Mouse (Mus musculus) embryonic facial prominence, embryonic 14.5 days (tissue): ENCODE data around the gene Ccdc142. TPM values are rescaled to one million over a fixed set of nuclear protein-coding genes. Genes with fewer than 3 reads are reported as not detected.
A peak's percentile ranks its signal among the peaks of the same experiment; 100 is the strongest.

Experiments used
- ATAC-seq: fragments of 200-750 bp; cut with Nextera tagmentation; 2 replicates; pipeline ENCODE4 v1.8.0; 2017; ENCODE audit warnings: low read depth, moderate number of reproducible peaks, moderate TSS enrichment
- DNase-seq: peaks from one replicate; pipeline ENCODE4 v3.0.0-alpha.2; 2015; ENCODE audit warnings: low spot score
- H3K27ac ChIP-seq: fragments of 300-500 bp; sonication (generic); replicated peaks from 2 replicates; pipeline ENCODE4 v1.5.1; 2014; ENCODE audit warnings: low read depth, mild to moderate bottlenecking, low read length, moderate library complexity
- H3K27me3 ChIP-seq: fragments of 300-500 bp; sonication (generic); replicated peaks from 2 replicates; pipeline ENCODE4 v1.6.1; 2014; ENCODE audit warnings: low read length; ENCODE audit not compliant: control insufficient read depth, insufficient read depth
- H3K36me3 ChIP-seq: fragments of 300-500 bp; sonication (generic); 2 replicates; pipeline ENCODE4 v1.6.1; 2014; ENCODE audit warnings: low read length, mixed read lengths; ENCODE audit not compliant: control insufficient read depth, insufficient read depth
- H3K4me1 ChIP-seq: fragments of 300-500 bp; sonication (generic); 2 replicates; pipeline ENCODE4 v1.6.1; 2014; ENCODE audit warnings: antibody characterized with exemption, low read length; ENCODE audit not compliant: control insufficient read depth, insufficient read depth
- H3K4me2 ChIP-seq: fragments of 300-500 bp; sonication (generic); 2 replicates; pipeline ENCODE4 v1.6.1; 2014; ENCODE audit warnings: low read depth, mild to moderate bottlenecking, low read length, moderate library complexity, mixed read lengths
- H3K4me3 ChIP-seq: fragments of 300-500 bp; sonication (generic); 2 replicates; pipeline ENCODE4 v1.5.1; 2014; ENCODE audit warnings: low read depth, mild to moderate bottlenecking, low read length
- H3K9ac ChIP-seq: fragments of 300-500 bp; sonication (generic); 2 replicates; pipeline ENCODE4 v1.6.1; 2014; ENCODE audit warnings: low read depth, mild to moderate bottlenecking, low read length, moderate library complexity, mixed read lengths
- H3K9me3 ChIP-seq: fragments of 300-500 bp; sonication (generic); 2 replicates; pipeline ENCODE4 v1.6.1; 2016; ENCODE audit warnings: low read length; ENCODE audit not compliant: control insufficient read depth
- WGBS: fragments of 180-500 bp; shearing (Covaris S2); extraction: QIAGEN DNeasy Blood & Tissue Kit; methylation state at CpG from one replicate; pipeline ENCODE4 v1.1.7; 2014; 5-methylcytosine and 5-hydroxymethylcytosine counted together
- polyA plus RNA-seq: library from polyadenylated mRNA; unstranded; fragments of >200 nt; fragmentation: Nextera tagmentation; extraction: Ambion mirVana; gene quantifications from 2 replicates; pipeline ENCODE4 v1.2.1, GENCODE M21; 2014

Ccdc142 gene
- polyA plus RNA-seq, 1 experiment from 2014 or later: 3.4 TPM

- H3K27ac ChIP-seq: no peak overlapping the region
- H3K9me3 ChIP-seq: no peaks in the 10 kb centered on the region
- no peak for ATAC-seq
- no peak for DNase-seq
- H3K9ac ChIP-seq: no peak overlapping the region
- peak overlapping the region; percentile 21 for H3K4me3 ChIP-seq
- H3K27me3 ChIP-seq: peaks cover 97% of the 10 kb centered on the region
- no peaks in the 10 kb centered on the region for H3K36me3 ChIP-seq
- peaks cover 5% of the 10 kb centered on the region for H3K4me1 ChIP-seq
- 6% methylated on average over 8 of the region's 8 CpGs for WGBS
- H3K4me2 ChIP-seq: 0 out of 2 replicates have a peak overlapping the region, but pooled peaks have one; percentile 31
Observed at GRCm38 (mm10) chr6:83068221-83068620, 33.2 kb upstream of the Ccdc142 start.

- WGBS: 2% methylated on average over 34 of the region's 81 CpGs
- Histone ChIP-seq H3K27ac (no peak overlapping the region), H3K4me2 (peak overlapping the region; percentile 31), H3K4me1 (peaks cover 5% of the 10 kb centered on the region), H3K4me3 (peak overlapping the region; percentile 25), H3K36me3 (no peaks in the 10 kb centered on the region), H3K9me3 (no peaks in the 10 kb centered on the region), H3K9ac (no peak overlapping the region), H3K27me3 (peaks cover 97% of the 10 kb centered on the region)
- ATAC-seq (no peak), DNase-seq (no peak)
Observed at GRCm38 (mm10) chr6:83068706-83069487, 32.5 kb upstream of the Ccdc142 start.

GRCm38 (mm10) chr6:83069488-83070246 lies 31.7 kb upstream of the Ccdc142 start:
- no peaks in the 10 kb centered on the region for H3K9me3 ChIP-seq
- H3K4me1 ChIP-seq: peaks cover 5% of the 10 kb centered on the region
- DNase-seq: no peak
- peak overlapping the region; percentile 42 for H3K4me2 ChIP-seq
- no peaks in the 10 kb centered on the region for H3K36me3 ChIP-seq
- no peak overlapping the region for H3K27ac ChIP-seq
- H3K9ac ChIP-seq: peak overlapping the region; percentile 1; the same call in 1 of the 2 replicates
- peak overlapping the region; percentile 25 for H3K4me3 ChIP-seq
- 1% methylated on average over 37 of the region's 69 CpGs for WGBS
- ATAC-seq: no peak; the same call in 1 of the 2 replicates
- peaks cover 97% of the 10 kb centered on the region for H3K27me3 ChIP-seq

DNA sequence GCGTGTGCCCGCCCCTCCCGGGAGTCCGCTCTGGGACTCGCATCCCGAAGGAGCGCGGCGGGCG lies 31.3 kb upstream of the Ccdc142 start, which contains the start of gene Tlx2:
TSS of gene Tlx2 (minus strand) at position 47 of the 64 bp plus-strand sequence.
- ATAC-seq: no peak

DNA sequence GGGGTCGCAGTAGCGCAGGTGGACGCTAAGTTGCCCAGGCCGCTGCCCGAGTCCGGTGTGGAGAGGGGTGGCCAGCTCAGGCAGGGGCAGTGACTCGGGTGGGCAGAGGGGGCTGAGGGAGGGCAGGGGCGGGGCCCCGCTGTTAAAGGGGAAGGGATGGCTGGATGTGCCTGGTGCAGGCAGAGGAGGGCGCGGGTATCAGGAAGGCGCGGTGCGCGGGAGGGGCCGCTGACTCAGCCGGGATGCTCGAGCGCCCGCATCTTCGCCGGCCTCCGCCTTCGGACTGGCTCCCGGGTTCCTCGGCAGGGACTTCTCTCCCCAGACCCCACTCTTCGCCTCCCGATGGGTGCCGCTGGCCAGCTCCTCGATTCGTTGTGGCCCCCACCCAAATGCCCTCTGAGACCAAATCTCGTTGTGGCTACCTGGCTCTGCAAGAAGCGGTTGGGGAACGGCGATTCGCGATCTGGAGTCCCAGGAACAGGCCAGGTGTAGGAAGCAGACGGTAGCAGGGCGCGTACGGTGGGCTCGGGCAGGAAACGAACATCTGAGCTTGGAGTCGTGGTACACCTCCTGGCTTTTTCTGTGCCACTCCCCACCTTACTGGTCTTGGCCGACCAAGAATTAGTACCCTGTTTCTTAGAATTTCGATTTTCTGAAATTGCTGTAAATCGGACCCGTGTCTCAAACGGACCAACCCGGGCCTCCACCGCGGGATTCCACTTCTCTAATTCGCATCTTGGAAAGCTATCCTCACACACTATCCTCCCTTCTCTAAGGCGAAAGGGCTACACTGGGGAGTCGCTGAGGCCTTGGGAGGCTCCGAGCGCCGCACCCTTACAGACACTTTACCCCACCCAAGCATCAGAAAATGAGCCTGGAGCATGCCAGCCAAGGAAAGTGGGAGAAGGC lies 30.8 kb upstream of the Ccdc142 start:
- Histone ChIP-seq H3K4me3 (peak overlapping the region; percentile 25), H3K27ac (no peak overlapping the region), H3K4me2 (peak overlapping the region; percentile 42), H3K27me3 (peaks cover 96% of the 10 kb centered on the region), H3K9me3 (no peaks in the 10 kb centered on the region), H3K4me1 (peaks cover 5% of the 10 kb centered on the region), H3K36me3 (no peaks in the 10 kb centered on the region), H3K9ac (0 out of 2 replicates have a peak overlapping the region, but pooled peaks have one; percentile 1)
- no peak for DNase-seq
- ATAC-seq: no peak
- 2% methylated on average over 37 of the region's 58 CpGs for WGBS

More for the DNA sequence above, 31.3 kb upstream of the Ccdc142 start, which contains the start of gene Tlx2:
- H3K4me1 ChIP-seq: peaks cover 5% of the 10 kb centered on the region
- no peaks in the 10 kb centered on the region for H3K36me3 ChIP-seq
- H3K27ac ChIP-seq: no peak within 1 kb of the TSS
- H3K4me3 ChIP-seq: peak within 1 kb of the TSS; percentile 25
- H3K27me3 ChIP-seq: peaks cover 96% of the 10 kb centered on the region
- no peak for DNase-seq
- H3K4me2 ChIP-seq: peak within 1 kb of the TSS; percentile 42
- 0% methylated on average over 3 of the region's 10 CpGs for WGBS
- H3K9ac ChIP-seq: peak within 1 kb of the TSS; percentile 1; the same call in 1 of the 2 replicates
- no peaks in the 10 kb centered on the region for H3K9me3 ChIP-seq

- peak overlapping the region; percentile 20; the same call in 1 of the 2 replicates for H3K4me2 ChIP-seq
- no peaks in the 10 kb centered on the region for H3K9me3 ChIP-seq
- DNase-seq: no peak
- no peaks in the 10 kb centered on the region for H3K36me3 ChIP-seq
- H3K27me3 ChIP-seq: peaks cover 95% of the 10 kb centered on the region
- no peak overlapping the region for H3K27ac ChIP-seq
- peak; percentile 41; the same call in 1 of the 2 replicates for ATAC-seq
- no peak overlapping the region for H3K9ac ChIP-seq
- peaks cover 5% of the 10 kb centered on the region for H3K4me1 ChIP-seq
- peak overlapping the region; percentile 25 for H3K4me3 ChIP-seq
- WGBS: 0% methylated on average over 14 of the region's 24 CpGs
Observed at GRCm38 (mm10) chr6:83071220-83071619, 30.2 kb upstream of the Ccdc142 start.

GRCm38 (mm10) chr6:83074979-83075378 lies 26.4 kb upstream of the Ccdc142 start:
- Histone ChIP-seq H3K4me2 (no peak overlapping the region), H3K27me3 (peaks cover 62% of the 10 kb centered on the region), H3K9ac (no peak overlapping the region), H3K4me3 (no peak overlapping the region), H3K27ac (no peak overlapping the region), H3K36me3 (no peaks in the 10 kb centered on the region), H3K4me1 (peaks cover 17% of the 10 kb centered on the region), H3K9me3 (no peaks in the 10 kb centered on the region)
- no peak for ATAC-seq
- 23% methylated on average over 2 of the region's 2 CpGs for WGBS
- DNase-seq: no peak

GRCm38 (mm10) chr6:83077630-83078323 lies 23.6 kb upstream of the Ccdc142 start, which contains the start of gene Pcgf1:
Gene Pcgf1, plus strand, starts transcription at chr6:83077869.
- peak within 1 kb of the TSS; percentile 79 for H3K9ac ChIP-seq
- peak within 1 kb of the TSS; percentile 72 for H3K4me3 ChIP-seq
- peak; percentile 74 for ATAC-seq
- peak within 1 kb of the TSS; percentile 90 for H3K27ac ChIP-seq
- WGBS: under 1% methylated on average over 50 of the region's 54 CpGs
- H3K36me3 ChIP-seq: peaks cover 20% of the 10 kb centered on the region
- H3K27me3 ChIP-seq: peaks cover 40% of the 10 kb centered on the region
- DNase-seq: peak; percentile 98
- H3K4me2 ChIP-seq: peak within 1 kb of the TSS; percentile 96
- H3K9me3 ChIP-seq: no peaks in the 10 kb centered on the region
- peaks cover 11% of the 10 kb centered on the region for H3K4me1 ChIP-seq
